Mouse (Mus musculus) heart, embryonic 13.5 days (tissue): ENCODE data around the gene Fbxo22. TPM values are rescaled to one million over a fixed set of nuclear protein-coding genes. Genes with fewer than 3 reads are reported as not detected.
"Not testable (repeated sequence)": the region's sequence is repeated elsewhere in the genome, so short reads cannot be mapped to it uniquely, and the experiment has no call there.

Experiments used
- ATAC-seq: fragments of 200-750 bp; cut with Nextera tagmentation; 2 replicates; pipeline ENCODE4 v1.8.0; 2017; ENCODE audit warnings: moderate TSS enrichment; ENCODE audit not compliant: insufficient number of reproducible peaks, low FRiP score, low TSS enrichment; ENCODE audit errors: extremely low read depth
- H3K27ac ChIP-seq: fragments of 300-500 bp; sonication (generic); replicated peaks from 2 replicates; pipeline ENCODE4 v1.5.1; 2015; ENCODE audit warnings: moderate library complexity, mild to moderate bottlenecking, inconsistent platforms
- H3K27me3 ChIP-seq: fragments of 300-500 bp; sonication (generic); replicated peaks from 2 replicates; pipeline ENCODE4 v1.6.1; 2015; ENCODE audit warnings: mild to moderate bottlenecking, inconsistent platforms
- H3K36me3 ChIP-seq: fragments of 300-500 bp; sonication (generic); 2 replicates; pipeline ENCODE4 v1.6.1; 2015; ENCODE audit warnings: mild to moderate bottlenecking, inconsistent platforms
- H3K4me1 ChIP-seq: fragments of 300-500 bp; sonication (generic); 2 replicates; pipeline ENCODE4 v1.6.1; 2015; ENCODE audit warnings: inconsistent platforms
- H3K4me2 ChIP-seq: fragments of 300-500 bp; sonication (generic); 2 replicates; pipeline ENCODE4 v1.6.1; 2015; ENCODE audit warnings: inconsistent platforms, mild to moderate bottlenecking, moderate library complexity
- H3K4me3 ChIP-seq: fragments of 300-500 bp; sonication (generic); 2 replicates; pipeline ENCODE4 v1.5.1; 2015; ENCODE audit warnings: moderate library complexity, mild to moderate bottlenecking, inconsistent platforms
- H3K9ac ChIP-seq: fragments of 300-500 bp; sonication (generic); 2 replicates; pipeline ENCODE4 v1.6.1; 2015; ENCODE audit warnings: inconsistent platforms, mild to moderate bottlenecking, moderate library complexity
- H3K9me3 ChIP-seq: fragments of 300-500 bp; sonication (generic); 2 replicates; pipeline ENCODE4 v1.6.1; 2016; ENCODE audit warnings: inconsistent platforms
- WGBS: fragments of 180-500 bp; shearing (Covaris S2); methylation state at CpG from one replicate; pipeline ENCODE4 v1.1.7; 2015; ENCODE audit warnings: mixed read lengths; 5-methylcytosine and 5-hydroxymethylcytosine counted together
- polyA plus RNA-seq: library from polyadenylated mRNA; unstranded; fragments of >200 nt; fragmentation: Nextera tagmentation; extraction: Ambion mirVana; gene quantifications from 2 replicates; pipeline ENCODE4 v1.2.1, GENCODE M21; 2015

Fbxo22 gene
- polyA plus RNA-seq, 1 experiment from 2014 or later, result 54.4 TPM

- not testable (repeated sequence) for H3K4me3 ChIP-seq, ATAC-seq, H3K36me3 ChIP-seq, H3K4me1 ChIP-seq, H3K9me3 ChIP-seq, H3K9ac ChIP-seq, H3K4me2 ChIP-seq, H3K27ac ChIP-seq, H3K27me3 ChIP-seq
- WGBS, result 57% methylated on average over 2 of the region's 2 CpGs
These were observed 43.4 kb downstream of the Fbxo22 start for GRCm38 (mm10) chr9:55252097-55252496.

DNA sequence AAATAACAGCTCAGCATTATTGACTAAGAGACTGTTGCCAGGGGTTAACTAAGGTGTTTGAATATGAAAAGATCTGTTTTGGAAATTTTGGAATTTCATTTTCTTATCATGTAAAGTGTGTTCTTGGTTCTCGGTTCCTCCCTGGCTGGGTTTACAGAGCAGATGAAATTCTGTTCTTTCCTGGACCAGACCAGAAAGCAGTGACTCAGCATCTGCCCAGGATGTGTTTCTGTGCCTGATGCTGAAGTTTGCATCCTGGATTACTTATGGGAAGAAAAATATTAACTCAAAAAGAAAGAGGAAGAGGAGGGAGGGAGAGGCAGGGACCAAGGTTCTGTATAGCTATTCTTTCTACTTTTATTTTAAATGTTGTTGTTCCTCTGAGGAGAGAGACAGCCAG is 45.1 kb downstream of the Fbxo22 start:
- Histone ChIP-seq H3K4me2 (no peak overlapping the region), H3K27me3 (no peaks in the 10 kb centered on the region), H3K36me3 (no peaks in the 10 kb centered on the region), H3K4me1 (no peaks in the 10 kb centered on the region), H3K4me3 (no peak overlapping the region), H3K27ac (no peak overlapping the region), H3K9me3 (no peaks in the 10 kb centered on the region), H3K9ac (no peak overlapping the region)
- no peak for ATAC-seq
- WGBS, result 47% methylated on average over 1 of the region's 1 CpGs

DNA sequence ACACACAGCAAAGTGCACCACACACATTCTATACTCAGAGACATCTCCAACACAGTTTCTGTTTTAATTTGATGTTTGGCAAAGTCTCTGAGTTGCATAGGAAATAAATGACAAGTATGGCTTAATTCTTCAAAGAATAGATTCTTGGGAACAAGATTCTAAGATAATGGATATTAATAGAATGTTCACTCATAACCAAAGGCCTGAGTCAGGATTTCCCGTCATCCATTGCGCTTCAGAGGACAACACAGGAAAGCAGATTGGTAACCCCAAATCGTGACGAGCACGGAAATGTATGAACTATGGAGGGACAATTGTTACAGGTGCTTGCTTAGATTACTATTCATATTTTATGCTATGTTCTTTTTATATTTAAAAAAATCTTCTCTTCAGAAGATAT is 46.3 kb downstream of the Fbxo22 start:
- H3K4me3 ChIP-seq, result no peak overlapping the region
- no peaks in the 10 kb centered on the region for H3K36me3 ChIP-seq
- WGBS, result 75% methylated on average over 5 of the region's 5 CpGs
- no peaks in the 10 kb centered on the region for H3K27me3 ChIP-seq
- no peak overlapping the region for H3K27ac ChIP-seq
- no peaks in the 10 kb centered on the region for H3K4me1 ChIP-seq
- H3K4me2 ChIP-seq, result no peak overlapping the region
- no peaks in the 10 kb centered on the region for H3K9me3 ChIP-seq
- no peak for ATAC-seq
- H3K9ac ChIP-seq, result no peak overlapping the region

DNA sequence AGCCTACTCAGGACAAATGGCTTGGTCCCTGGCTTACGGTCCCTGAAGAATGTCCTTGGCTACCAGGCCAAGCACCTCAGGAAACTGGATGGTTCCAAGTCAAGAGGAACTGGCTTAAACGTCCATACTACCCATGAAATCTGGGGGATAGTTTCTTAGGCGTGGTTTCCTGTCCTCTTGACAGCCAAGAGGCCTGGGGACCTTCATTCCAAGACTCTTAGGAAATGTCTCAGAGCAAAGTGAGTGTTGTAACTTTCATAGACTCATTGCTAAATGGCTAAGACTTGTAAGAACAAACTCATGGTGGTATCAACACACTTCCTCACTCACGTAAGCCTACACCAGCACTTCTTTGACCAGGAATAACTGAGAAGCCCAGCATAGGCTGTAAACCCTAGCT is 46.9 kb downstream of the Fbxo22 start:
- no peak for ATAC-seq
- no peaks in the 10 kb centered on the region for H3K36me3 ChIP-seq
- no peak overlapping the region for H3K27ac ChIP-seq
- H3K9me3 ChIP-seq, result no peaks in the 10 kb centered on the region
- H3K4me1 ChIP-seq, result no peaks in the 10 kb centered on the region
- H3K4me3 ChIP-seq, result no peak overlapping the region
- no peak overlapping the region for H3K9ac ChIP-seq
- no peak overlapping the region for H3K4me2 ChIP-seq
- 59% methylated on average over 4 of the region's 4 CpGs for WGBS
- H3K27me3 ChIP-seq, result no peaks in the 10 kb centered on the region

DNA sequence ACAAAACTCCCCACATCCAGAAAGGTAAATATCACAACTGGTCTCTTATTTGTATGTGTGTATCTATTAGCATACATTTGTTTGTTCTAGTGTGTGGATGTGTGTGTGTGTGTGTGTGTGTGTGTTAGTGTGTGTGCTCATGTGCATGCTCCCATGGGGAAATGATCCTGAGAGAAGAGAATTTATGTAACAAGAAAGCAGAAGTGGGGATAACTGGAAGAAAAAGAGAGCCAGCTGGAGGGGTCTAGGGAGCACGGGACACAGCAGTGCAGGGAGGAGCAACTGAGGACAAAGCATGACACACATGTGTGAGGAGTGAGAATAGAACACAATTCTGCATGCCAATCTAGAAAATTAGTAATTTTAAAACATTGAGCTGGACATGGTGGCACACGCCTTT is 48.4 kb downstream of the Fbxo22 start:
- no peaks in the 10 kb centered on the region for H3K9me3 ChIP-seq
- no peaks in the 10 kb centered on the region for H3K36me3 ChIP-seq
- 81% methylated on average over 2 of the region's 2 CpGs for WGBS
- H3K27me3 ChIP-seq, result no peaks in the 10 kb centered on the region
- no peak overlapping the region for H3K4me2 ChIP-seq
- H3K27ac ChIP-seq, result no peak overlapping the region
- ATAC-seq, result no peak
- H3K4me3 ChIP-seq, result no peak overlapping the region
- no peaks in the 10 kb centered on the region for H3K4me1 ChIP-seq
- H3K9ac ChIP-seq, result no peak overlapping the region

DNA sequence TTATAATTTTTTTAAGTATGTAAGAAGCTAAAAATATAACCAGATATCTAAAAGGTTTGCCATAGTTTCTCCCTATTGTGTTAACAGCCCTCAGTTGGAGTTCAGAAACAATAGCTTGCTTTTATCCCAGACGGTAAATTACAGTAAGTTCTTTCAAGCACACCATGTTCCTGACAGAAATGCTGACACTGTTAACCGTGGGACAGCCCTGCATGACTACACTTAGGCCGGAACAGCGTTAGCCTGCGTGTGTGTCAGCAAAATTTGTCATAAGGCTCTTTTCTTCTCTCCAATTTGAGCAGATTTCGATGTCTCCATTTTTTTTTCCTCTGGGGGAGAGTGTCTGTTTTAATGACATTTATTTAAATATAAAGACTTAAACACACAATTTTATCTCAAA is 51.0 kb downstream of the Fbxo22 start:
- Histone ChIP-seq H3K4me3 (no peak overlapping the region), H3K27me3 (no peaks in the 10 kb centered on the region), H3K9ac (no peak overlapping the region), H3K36me3 (no peaks in the 10 kb centered on the region), H3K4me2 (no peak overlapping the region), H3K4me1 (no peaks in the 10 kb centered on the region), H3K27ac (no peak overlapping the region), H3K9me3 (no peaks in the 10 kb centered on the region)
- ATAC-seq, result no peak
- WGBS, result 65% methylated on average over 6 of the region's 6 CpGs

DNA sequence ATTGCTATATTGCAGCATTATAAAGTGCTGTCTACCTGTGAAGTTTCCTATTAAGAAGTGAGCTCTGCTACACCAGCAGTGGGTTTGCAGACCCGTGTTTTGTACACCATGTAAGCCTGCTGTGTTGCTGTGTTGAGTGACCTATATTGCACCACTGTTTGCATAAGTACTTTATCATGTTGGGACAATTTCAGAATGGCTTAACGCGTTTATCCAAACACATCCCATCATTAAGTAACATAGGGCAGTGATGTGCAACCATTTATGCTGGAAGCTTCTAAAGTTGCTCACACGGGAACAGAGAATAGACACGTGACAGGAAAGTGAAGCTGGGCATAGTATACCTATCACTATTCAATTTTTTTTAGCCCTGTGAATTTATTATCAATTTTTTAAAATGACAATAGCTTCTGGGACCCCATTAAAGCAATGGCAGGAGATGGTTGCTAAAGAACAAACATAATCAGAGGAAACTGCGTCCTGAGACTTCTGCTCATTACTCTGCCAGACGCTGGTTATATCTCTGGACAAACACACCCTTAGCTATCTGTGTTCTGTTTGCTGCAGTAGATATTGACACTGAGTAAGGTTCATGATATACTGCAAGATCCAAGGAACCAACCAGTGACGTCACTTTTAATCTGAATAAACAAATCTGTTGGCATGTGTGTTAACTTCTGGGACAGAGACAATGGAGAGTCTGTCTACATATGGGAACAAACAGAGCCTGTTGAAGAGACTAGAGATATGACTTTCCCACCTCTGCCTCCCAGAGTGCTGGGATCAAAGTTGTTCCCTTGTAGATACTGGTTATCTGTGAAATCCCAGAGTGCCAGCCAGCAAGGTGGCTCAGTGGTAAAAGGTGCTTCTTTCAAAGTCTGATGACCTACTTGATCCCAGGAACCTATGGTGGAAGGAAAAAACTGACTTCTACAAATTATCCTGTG is 55.9 kb downstream of the Fbxo22 start:
- no peak overlapping the region for H3K4me2 ChIP-seq
- 51% methylated on average over 8 of the region's 8 CpGs for WGBS
- no peak overlapping the region for H3K9ac ChIP-seq
- H3K4me1 ChIP-seq, result no peaks in the 10 kb centered on the region
- no peaks in the 10 kb centered on the region for H3K9me3 ChIP-seq
- H3K4me3 ChIP-seq, result no peak overlapping the region
- H3K36me3 ChIP-seq, result no peaks in the 10 kb centered on the region
- ATAC-seq, result no peak
- H3K27me3 ChIP-seq, result no peaks in the 10 kb centered on the region
- no peak overlapping the region for H3K27ac ChIP-seq

GRCm38 (mm10) chr9:55271960-55272560 is 63.3 kb downstream of the Fbxo22 start:
- Histone ChIP-seq H3K27ac (no peak overlapping the region), H3K4me3 (no peak overlapping the region), H3K36me3 (no peaks in the 10 kb centered on the region), H3K9ac (no peak overlapping the region), H3K4me1 (no peaks in the 10 kb centered on the region), H3K27me3 (no peaks in the 10 kb centered on the region), H3K9me3 (no peaks in the 10 kb centered on the region), H3K4me2 (no peak overlapping the region)
- 50% methylated on average over 5 of the region's 5 CpGs for WGBS
- no peak for ATAC-seq

DNA sequence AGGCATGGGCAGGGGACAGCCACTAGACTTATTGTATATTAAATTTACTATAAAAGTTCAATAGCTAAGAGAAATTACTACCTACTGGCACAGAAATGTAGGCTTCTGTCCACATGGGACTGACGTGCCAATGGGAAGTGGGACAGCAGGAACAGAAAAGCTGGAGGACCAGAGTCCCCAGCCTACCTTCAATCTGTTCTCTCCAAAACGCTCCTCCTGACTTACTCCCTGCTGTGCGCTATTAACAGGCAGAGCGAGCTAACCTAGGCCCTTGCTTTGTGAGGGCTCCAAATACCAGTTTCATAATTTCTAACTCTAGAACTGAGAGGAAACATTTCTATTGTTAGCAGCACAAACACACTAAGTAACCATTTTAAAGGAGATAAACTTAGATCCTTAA is 65.2 kb downstream of the Fbxo22 start:
- WGBS, result 64% methylated on average over 4 of the region's 4 CpGs
- no peak overlapping the region for H3K4me2 ChIP-seq
- no peaks in the 10 kb centered on the region for H3K27me3 ChIP-seq
- H3K36me3 ChIP-seq, result no peaks in the 10 kb centered on the region
- no peak overlapping the region for H3K27ac ChIP-seq
- H3K9ac ChIP-seq, result no peak overlapping the region
- no peaks in the 10 kb centered on the region for H3K4me1 ChIP-seq
- no peaks in the 10 kb centered on the region for H3K9me3 ChIP-seq
- no peak for ATAC-seq
- H3K4me3 ChIP-seq, result no peak overlapping the region

Other genes starting within 250 kb of the Fbxo22 start
- 0.14 and 0.51 TPM in 2 replicates for gene Chrna5, start 228.0 kb upstream of the Fbxo22 start, polyA plus RNA-seq
- 0.11 and 0.35 TPM in 2 replicates for gene Chrna3, start 182.4 kb upstream of the Fbxo22 start, polyA plus RNA-seq
- 0.27 and 0.36 TPM in 2 replicates for gene Chrnb4, start 160.1 kb upstream of the Fbxo22 start, polyA plus RNA-seq
- 26.2 and 27.7 TPM in 2 replicates for gene Ube2q2, start 60.1 kb upstream of the Fbxo22 start, polyA plus RNA-seq
- gene Nrg4, start 117.9 kb downstream of the Fbxo22 start, polyA plus RNA-seq, result 1.4 and 1.9 TPM in 2 replicates
- gene Tmem266, start 118.0 kb downstream of the Fbxo22 start, polyA plus RNA-seq, result 0.22 and 0.31 TPM in 2 replicates